Mouse (Mus musculus): Measurements from ENCODE around the gene Plekhg1. TPM values are rescaled to one million over a fixed set of nuclear protein-coding genes. Genes with fewer than 3 reads are reported as not detected.

Plekhg1 gene
- total RNA-seq, 1 experiment from 2014 or later: 0.32 TPM

DNA sequence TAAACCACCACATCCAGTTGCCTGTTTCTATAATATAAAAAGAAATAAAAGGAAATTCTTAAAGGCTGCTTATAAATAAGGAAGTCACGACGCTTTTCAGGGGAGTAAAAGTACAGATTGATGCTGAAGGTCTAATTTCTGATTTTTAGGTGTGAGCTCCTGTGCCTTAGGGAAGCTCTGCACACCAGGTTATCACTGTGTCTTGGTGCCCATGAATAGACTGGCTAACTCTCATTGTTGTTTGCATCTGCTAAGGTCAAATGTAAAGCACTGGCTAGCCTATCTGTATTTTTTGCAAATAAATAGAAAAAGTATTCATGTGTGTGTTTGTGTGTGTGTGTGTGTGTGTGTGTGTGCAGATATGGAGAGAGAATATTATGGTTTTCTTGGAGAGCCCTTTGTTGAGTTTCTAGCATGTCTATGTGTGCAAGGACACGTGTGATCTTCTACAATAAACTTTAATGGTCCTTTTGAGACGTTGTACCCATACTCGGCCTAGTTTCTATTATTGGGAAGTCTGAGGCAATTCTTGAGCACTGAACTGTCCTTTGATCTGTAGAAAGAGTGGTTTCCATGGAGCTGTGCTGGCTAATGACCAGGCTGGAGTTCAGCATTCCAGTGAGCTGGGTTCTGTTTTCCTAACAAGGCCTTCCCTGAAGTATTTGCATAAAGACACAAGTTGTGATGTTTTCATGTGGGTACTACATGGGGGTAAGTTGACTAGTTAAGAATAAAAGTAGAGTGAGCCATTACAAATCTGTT is 79.0 kb downstream of the Plekhg1 start:
- ATAC-seq (replicated peaks; ENCODE audit: low read depth, poor library complexity, severe bottlenecking): no peak

DNA sequence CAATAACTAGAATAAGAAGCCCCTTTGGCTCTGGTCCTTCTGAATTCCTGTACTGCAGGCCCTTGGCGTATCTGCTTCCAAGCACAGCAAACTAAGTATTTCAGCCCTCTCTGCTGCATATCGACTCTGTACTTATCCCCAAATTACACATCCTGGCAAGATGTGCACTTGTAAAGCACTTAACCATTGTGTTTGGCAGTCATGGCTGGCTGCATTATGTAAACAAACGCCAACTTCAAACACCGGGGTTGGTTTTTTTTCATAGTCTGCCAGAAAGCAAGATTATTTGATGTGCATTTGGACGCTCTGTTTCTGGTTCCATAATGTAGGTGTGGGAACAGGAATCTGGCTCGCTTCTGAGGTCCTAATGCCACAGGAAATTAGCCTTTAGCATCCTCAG is 83.7 kb downstream of the Plekhg1 start:
- ATAC-seq (replicated peaks; ENCODE audit: low read depth, poor library complexity, severe bottlenecking): no peak

DNA sequence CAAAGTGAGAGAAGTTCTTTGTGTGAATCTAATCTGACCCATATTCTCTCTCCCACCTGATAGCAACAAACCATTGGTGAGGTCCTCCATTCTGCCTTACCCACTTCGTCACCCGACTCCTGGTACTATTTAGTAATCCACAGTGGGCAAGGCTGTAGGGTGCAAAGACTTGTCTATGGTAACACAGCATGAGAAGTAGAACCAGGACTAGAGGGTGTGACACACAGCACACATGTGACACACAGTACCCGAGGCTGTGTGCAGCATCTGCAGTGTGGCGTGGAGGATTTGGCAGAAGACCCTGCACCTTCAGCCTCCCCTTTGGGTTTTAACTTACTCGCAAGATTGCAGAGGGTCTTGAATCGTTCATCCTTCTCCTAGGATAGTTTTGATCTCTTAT is 85.9 kb downstream of the Plekhg1 start:
- no peak for ATAC-seq (replicated peaks; ENCODE audit: low read depth, poor library complexity, severe bottlenecking)

DNA sequence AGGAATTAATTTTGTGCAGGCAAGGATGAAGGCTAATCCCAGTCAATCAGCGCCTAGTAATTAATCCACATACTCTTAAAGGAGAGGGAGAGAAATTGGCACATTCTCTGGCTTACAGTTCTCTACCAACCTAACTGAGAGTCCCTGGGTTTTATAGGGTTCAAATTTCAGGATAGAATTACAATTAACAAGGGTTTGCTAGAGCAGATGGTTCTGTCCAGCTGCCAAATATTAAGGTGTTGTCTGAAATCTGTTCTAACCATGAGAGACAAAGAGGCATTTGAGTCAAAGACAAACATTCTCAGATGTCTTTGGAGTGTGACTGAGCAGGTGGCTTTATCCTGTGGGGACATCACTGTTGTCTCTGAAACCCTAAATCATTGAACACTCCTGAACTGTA is 87.2 kb downstream of the Plekhg1 start:
- ATAC-seq (replicated peaks; ENCODE audit: low read depth, poor library complexity, severe bottlenecking): no peak

DNA sequence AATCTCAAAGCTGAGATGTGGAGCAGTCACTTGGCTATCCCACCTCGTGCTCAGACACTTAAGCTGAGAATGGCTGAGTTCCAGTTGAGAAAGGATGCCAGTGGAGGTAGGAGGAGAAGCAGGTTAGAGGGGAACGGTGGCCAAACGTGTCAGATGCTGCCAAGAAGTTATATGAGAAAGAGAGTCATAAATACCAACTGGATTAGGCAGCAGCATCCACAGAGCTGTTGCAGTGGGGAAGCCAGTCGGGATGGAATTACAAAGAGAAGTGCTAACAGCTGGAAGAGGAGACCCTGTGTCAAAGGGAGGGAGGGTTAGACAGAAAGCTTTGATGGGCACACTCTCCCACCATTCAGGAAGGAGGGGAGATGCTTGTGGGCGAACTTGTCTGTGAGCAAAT is 89.3 kb downstream of the Plekhg1 start:
- ATAC-seq (replicated peaks; ENCODE audit: low read depth, poor library complexity, severe bottlenecking): no peak

DNA sequence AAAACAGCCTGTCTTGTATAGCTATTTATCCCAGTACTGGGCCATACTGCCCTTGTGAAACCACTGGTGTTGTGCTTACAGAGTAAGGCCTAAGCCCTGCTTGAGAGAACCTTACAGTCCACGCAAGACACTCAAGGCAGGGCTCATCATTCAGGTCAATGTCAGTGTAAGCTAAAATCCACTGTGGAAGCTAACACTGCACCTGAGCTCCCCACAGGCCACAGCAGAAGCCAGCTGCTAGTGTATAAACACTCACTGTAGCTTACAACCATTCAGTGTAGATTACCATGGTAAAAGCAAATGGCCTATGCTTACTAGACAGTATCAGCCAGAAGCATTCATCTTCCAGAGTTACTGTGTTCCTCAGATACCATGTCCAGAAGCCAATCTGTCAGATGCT is 90.5 kb downstream of the Plekhg1 start:
- ATAC-seq (replicated peaks; ENCODE audit: low read depth, poor library complexity, severe bottlenecking): no peak

DNA sequence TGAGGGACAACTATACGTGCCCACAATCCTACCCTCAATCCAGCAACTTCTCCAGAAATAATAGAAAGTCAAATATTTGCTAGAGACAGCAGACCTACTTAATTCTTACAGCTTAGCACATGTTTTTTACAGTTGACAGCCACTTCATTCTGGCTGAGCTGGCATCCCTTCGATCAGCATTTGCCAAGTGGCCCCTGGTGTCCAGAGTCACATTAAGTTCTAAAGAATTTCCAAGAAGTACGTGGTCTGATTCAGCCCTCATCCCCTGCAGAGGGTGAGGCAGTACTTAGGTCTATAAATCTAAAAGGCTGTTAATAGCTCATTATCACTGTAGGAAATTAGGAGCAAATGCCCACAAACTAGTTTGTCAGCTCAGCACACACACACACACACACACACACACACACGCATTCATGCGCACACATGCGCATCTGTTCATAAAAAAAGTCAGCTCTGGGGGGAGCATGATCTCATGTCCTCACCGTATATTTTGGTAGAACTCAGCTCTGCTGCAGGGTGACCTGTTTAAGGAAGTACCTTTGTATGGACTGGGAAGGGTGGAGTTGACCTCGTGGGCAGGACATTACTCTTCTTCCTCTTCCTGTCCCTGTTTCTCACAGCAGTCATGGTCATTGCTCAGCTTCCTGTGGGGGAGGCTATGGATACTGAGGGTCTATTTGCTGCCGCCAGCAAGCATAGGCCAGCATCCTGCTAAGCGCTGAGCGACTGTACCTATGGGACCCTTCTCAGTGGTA is 91.6 kb downstream of the Plekhg1 start:
- ATAC-seq (replicated peaks; ENCODE audit: low read depth, poor library complexity, severe bottlenecking): peak; percentile 54

DNA sequence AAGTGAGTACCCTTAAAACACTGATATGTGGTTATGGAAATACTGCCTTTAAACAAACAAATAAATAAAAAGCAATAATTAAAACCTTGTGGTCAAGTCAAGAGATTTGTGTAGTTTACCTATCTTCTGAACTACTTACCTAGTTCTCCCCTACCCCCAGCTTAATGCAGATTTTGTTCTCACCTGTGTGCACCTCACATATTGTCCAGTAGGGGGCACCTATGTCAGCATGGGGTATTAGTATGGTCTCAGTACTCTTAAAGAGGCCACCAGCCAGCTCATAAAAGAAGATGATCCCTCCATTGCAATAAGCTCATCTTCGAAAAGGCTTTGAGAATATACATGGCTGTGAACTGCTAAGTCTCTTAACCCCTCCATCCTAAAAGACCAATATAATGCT is 93.9 kb downstream of the Plekhg1 start:
- ATAC-seq (replicated peaks; ENCODE audit: low read depth, poor library complexity, severe bottlenecking): no peak

DNA sequence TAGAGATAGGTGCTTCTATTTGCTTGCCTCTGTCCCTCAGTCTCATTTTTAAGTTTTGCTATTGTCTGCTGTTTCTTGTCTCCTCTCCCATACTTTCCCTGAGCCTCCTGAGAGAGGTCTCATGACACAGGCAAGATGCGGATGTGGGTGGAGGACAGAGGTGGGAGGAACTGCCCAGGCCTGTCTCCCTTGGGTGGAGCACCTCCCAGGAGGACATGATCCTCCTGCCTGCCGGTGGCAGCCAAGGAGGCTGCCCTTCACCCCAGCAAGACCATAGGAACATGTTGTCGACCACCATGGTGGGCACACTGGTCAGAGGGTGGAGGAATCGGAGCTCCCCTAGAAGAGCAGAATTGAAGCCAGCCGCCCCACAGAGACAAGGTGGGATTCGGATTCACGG is 94.5 kb downstream of the Plekhg1 start:
- ATAC-seq (replicated peaks; ENCODE audit: low read depth, poor library complexity, severe bottlenecking): no peak

DNA sequence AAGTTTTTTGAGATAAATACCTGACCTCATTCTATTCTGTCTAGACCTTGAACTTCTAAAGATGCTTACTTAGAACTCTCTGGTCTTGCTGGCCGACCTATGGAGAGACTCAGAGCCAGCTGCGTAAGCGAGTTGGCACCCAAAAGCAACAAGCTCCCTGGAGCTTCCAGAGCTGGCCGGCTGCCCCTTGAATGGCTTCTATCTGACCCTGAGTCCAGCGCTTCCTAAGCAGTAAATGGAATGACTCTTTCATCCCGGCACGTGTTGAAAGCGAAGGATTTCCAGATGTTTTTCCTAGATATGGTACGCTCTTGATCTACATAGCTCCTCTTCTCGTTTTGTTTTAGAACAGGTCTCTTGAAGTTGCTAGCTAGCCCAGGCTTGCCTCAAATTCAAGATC is 95.5 kb downstream of the Plekhg1 start:
- no peak for ATAC-seq (replicated peaks; ENCODE audit: low read depth, poor library complexity, severe bottlenecking)

DNA sequence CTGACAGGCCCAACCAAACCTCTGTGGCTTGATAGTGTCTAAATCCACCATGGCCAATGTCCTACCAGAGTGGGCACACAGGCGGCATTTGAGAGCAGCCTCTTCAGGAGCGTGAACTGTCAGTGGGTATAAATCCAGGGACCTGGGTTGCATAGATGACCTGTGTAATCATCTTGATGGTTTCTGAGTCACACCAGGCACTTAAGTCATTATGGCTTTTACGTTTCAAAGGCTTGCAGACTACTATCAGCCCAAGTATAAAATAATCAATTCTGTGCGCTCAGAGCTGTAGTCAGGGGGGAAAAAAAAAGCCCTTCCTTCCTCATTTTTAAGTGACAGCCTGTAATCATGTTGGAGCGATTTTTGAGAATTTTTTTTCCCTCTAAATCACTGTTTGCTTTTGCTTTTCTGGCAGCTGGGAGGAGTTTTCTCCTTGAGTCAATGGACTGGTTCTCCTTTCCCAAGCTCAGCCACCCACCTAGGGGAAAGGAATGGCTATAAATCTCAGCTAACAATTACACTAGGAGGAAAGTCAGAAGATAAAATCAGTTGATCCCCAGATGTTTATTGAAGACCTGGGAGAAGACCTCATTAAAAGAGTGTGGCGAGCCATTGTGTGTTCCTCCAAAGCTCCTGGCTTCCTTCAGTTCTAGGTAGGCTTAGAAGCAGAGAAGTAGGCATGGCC is 99.7 kb downstream of the Plekhg1 start:
- peak; percentile 58 for ATAC-seq (replicated peaks; ENCODE audit: low read depth, poor library complexity, severe bottlenecking)

DNA sequence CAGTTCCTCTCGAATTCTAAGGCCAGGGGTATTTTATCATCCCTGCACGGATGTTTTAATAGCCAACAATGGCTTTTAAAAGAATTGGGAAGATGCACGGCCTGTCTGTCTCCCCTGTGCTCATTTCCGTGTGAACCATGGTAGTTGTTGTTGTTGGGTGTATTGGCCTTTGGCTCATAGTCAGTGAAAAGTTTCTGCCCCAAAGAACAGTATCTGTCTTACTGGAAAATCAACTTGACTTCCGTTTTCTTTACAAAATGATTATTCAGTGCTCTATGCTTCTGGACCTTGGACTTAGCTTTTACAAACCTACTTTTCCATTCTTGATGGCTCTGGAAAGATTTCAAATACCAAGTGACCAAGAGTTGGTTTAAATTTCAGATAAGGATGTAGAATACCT is 104.3 kb downstream of the Plekhg1 start:
- ATAC-seq (replicated peaks; ENCODE audit: low read depth, poor library complexity, severe bottlenecking): no peak

DNA sequence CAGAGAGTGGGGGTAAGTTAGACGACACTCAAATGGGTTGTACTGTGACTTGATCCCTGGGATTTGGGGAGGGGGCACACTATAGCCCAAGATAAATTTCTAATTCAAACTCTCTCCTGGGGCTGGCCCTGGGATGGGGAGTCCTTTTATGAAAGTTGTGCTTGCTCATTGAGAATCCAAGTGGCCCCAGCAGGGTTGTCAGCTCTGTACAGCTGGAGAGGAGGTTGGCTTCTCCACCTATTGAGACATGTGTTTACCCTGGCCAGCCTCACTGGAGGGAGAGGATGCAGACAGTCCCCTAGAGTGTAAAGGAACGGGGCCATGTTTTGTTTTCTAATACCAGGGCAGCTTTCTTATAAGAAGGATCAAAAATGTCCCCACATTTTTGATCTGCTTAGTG is 106.9 kb downstream of the Plekhg1 start:
- ATAC-seq (replicated peaks; ENCODE audit: low read depth, poor library complexity, severe bottlenecking): no peak

DNA sequence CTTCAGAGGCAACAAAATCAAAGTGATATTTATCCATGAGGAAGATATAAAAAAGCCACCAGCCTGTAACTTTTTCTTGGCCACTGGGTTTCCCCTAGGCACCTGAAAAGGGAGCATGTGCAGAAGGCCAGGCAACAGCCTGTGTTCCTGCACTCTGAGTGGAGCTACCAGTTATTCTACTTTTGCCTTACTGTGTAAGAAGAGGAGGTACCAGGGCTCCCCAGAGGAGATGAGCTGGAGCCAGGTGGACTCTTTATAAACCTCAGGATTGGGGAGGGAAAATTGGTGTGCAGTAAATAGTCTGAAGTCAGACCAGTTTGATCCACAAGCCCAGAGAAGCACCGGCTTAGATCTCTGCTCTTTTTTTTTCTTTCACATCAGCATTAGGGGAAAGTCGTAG is 111.3 kb downstream of the Plekhg1 start:
- no peak for ATAC-seq (replicated peaks; ENCODE audit: low read depth, poor library complexity, severe bottlenecking)

DNA sequence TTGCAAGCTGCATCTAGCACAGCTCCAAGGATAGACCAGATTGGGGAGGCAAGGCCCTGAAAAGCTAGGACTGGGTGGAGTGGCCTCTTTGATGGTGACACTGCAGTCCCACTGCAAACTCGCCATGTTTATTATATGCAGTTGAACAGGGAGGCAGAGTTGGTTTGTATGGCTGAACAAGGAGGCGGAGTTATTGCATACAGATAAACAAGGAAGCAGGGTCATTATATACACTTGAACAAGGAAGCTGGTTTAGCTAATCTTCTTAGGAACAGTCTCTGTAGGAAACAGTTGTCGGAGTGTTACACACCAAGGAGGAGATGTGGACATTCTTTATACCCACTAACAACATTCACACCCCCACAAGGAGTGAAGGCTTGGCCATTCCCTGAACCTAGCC is 112.6 kb downstream of the Plekhg1 start:
- no peak for ATAC-seq (replicated peaks; ENCODE audit: low read depth, poor library complexity, severe bottlenecking)

DNA sequence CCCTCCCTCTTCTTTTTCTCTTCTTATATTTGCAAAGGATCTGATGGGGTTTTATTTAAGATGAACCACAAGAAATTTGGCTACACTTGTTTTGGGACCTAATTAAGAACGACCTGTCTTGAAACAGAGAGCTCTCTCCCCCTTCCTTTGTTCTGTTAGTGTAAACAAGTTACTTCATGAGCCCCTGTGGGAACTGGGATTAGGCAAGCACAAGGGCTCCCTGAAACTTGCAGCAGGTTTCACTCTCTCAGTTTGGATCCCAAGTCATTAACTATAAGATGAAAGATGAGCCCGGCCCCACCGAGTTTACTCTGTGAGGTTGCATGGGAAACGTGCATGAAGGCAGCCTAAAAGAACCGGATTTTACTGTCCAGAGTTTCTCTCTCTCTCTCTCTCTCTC is 117.7 kb downstream of the Plekhg1 start:
- ATAC-seq (replicated peaks; ENCODE audit: low read depth, poor library complexity, severe bottlenecking): no peak

DNA sequence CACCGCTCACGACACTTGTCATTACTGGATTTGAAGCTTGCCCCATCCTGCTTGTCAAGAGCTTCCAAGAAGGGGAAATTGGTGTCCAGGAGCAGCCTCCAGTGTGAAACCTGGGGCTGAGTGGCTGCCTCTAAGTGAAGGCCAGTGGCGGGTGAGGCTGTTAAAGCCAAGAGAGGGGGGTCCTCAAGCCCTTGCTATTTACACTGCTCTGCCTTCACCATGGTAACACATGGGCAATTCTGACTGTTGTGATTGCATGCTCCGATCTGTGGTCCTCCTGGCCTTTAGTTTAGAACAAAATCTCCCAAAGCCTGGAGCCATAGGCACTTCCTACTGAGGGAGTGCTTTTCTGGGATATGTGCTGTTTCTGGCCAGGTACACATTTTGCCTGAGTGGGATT is 118.3 kb downstream of the Plekhg1 start:
- ATAC-seq (replicated peaks; ENCODE audit: low read depth, poor library complexity, severe bottlenecking): no peak

DNA sequence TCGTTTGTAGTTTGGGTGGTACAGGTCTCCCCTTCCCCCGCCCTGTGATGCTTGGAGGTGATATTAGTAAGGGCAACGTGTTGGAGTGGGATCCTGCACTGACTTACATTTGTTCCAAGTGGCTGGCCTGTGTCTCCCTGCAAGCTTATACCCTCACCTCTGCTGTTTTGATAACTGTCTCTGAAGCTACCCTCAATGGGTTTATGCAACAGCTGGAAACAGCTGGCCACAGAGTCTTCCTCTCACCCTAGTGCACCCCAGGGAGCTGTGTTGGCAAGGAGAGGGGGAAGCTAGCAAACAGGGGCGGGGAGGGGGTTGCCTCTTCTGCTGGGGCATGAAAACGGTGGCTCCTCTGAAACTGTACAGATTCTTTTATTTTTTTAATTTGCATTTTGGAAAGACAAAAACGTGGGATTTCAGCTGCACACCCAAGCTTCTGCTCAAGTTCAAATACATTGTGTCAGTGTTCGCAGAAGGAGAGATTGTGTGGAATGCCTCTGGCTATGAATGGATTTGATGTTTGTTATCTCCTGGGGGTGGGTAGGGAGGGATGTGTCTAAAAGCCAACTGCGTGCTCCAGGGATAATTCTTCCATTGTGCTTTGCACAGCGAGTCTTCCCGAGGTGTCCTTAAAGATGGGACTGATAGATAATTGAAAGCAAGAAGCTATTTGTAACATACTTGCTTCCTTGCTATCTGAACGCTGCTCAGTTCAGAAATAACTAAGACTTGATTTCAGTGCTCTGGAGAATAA is 119.0 kb downstream of the Plekhg1 start:
- no peak for ATAC-seq (replicated peaks; ENCODE audit: low read depth, poor library complexity, severe bottlenecking)

DNA sequence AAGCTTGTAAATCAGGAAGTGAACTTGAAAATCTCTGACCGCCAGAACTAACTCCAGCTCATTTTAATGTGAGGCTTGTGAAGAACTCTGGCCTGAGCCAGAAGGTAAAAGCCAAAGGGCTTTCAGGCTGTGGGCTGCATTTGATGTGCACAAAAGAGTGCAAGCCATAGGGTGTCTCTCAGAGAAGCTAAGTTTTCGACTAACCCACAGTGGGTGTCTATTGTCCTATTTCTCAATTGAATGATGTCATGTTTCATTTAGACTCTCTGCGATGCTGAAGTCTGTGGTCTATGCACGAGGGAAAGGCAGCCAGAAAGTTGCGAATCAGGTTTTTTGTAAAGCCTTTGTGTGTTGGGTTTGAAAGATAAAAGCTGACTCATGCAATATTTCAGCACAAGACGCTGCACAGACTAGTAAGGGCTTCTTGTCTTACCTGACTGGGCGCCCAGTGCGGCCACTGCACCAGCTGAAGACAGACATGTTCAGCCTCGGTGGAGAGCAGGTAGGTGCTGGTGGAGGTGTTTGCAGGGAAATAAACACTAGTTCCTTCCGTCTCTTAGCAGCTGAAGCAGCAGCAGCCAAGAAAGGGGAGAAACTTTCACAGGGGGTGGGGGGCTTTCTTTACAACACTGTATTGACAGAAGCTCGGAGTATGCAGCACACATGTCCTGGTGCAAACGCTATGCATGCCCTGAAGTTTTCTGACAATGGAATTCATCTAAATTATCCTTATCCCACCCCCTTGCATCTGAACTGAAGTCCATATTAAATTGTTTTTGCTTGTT is 123.4 kb downstream of the Plekhg1 start:
- 0 out of 2 replicates have a peak, but pooled peaks have one; percentile 11 for ATAC-seq (replicated peaks; ENCODE audit: low read depth, poor library complexity, severe bottlenecking)

DNA sequence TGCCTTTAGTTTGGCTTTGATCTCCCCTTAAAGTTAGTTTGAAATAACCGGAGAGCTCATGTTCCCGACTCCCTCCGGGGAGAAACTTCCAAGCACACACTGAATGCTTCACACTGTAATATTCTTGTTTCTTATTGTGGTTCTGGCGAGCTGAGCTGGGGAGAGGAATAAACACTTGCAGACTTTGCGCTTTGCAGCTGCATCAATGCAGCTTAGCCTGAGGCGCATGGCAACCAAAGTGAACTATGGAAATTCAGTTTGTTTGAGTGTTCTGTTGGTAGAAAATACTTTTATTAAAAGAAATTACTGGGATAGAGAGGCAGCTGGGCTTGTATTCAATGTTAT is 124.0 kb downstream of the Plekhg1 start:
- no peak for ATAC-seq (replicated peaks; ENCODE audit: low read depth, poor library complexity, severe bottlenecking)

All from common myeloid progenitor, adult 5-6 weeks (primary cell).